Mouse (Mus musculus) bone marrow, adult 2 months (tissue): ENCODE data around the gene Oas1a.
"Not testable (repeated sequence)": the region's sequence is repeated elsewhere in the genome, so short reads cannot be mapped to it uniquely, and the experiment has no call there.

ENCODE experiments used
- CTCF ChIP-seq: fragments of 200-500 bp; IDR thresholded peaks from 2 replicates; pipeline ENCODE4 v1.5.1; 2011; ENCODE audit warnings: low read length, control low read depth; ENCODE audit not compliant: control insufficient read depth, insufficient read depth
- POLR2A ChIP-seq: fragments of 200-500 bp; IDR thresholded peaks from 2 replicates; pipeline ENCODE4 v1.6.1; 2011; ENCODE audit warnings: low read depth, mild to moderate bottlenecking, control low read depth, low read length, borderline replicate concordance; ENCODE audit not compliant: control insufficient read depth

DNA sequence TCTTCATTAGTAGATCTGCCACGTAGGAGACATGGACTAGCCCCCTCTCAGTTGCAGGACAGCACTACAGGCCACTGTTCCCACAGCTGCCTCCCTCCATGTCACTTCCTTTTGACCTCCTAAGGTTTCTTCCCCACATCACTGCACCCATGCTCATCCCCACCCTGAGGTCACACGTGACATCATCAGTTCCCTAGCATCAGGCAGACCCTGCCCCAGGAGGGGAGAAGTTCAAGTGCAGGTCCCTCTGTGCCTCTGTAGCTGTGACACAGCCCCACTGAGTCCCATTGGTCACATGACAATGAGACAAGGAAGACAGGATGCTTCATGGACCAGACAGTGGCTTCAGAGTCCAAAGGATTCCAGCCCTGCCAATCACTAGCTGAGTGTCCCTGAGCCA, 29.9 kb downstream of the Oas1a start:
- TF ChIP-seq POLR2A, CTCF: not testable (repeated sequence)
